Mouse (Mus musculus) myocyte (in vitro differentiated cells): ENCODE measurements around the gene Pccb. TPM values are rescaled to one million over a fixed set of nuclear protein-coding genes. Genes with fewer than 3 reads are reported as not detected.

ENCODE experiments used
- H3K27me3 ChIP-seq: one replicate; pipeline ENCODE4 v1.6.1; 2011; ENCODE audit not compliant: control insufficient read depth, insufficient read depth, insufficient read length
- H3K36me3 ChIP-seq: one replicate; pipeline ENCODE4 v1.6.1; 2011; ENCODE audit not compliant: control insufficient read depth, insufficient read depth
- H3K4me2 ChIP-seq: one replicate; pipeline ENCODE4 v1.6.1; 2011; ENCODE audit warnings: low read depth, control low read depth
- H3K4me3 ChIP-seq: one replicate; pipeline ENCODE4 v1.5.1; 2011; ENCODE audit warnings: mild to moderate bottlenecking, control low read depth, moderate library complexity
- H3K79me2 ChIP-seq: one replicate; pipeline ENCODE4 v1.6.1; 2011; ENCODE audit not compliant: control insufficient read depth, insufficient read depth
- H3ac ChIP-seq: one replicate; pipeline ENCODE4 v1.6.1; 2011; ENCODE audit not compliant: control insufficient read depth, insufficient read length
- CEBPB ChIP-seq: IDR thresholded peaks from 2 replicates; pipeline ENCODE4 v1.6.1; 2011; ENCODE audit warnings: mild to moderate bottlenecking, moderate library complexity; ENCODE audit not compliant: poor library complexity, insufficient read depth, severe bottlenecking
- E2F4 ChIP-seq: IDR thresholded peaks from one replicate; pipeline ENCODE4 v1.6.1; 2011; ENCODE audit warnings: mild to moderate bottlenecking, control low read depth, moderate library complexity; ENCODE audit not compliant: insufficient read depth
- MAX ChIP-seq: IDR thresholded peaks from one replicate; pipeline ENCODE4 v1.6.1; 2011; ENCODE audit warnings: low read depth, mild to moderate bottlenecking, control low read depth
- MYOD1 ChIP-seq, 3 experiments: IDR thresholded peaks; one replicate each; pipeline ENCODE4 v1.6.1; 2011; ENCODE audit warnings: control low read depth in 2 of 3, low read depth in 2 of 3, mild to moderate bottlenecking in 2 of 3, moderate library complexity in 1 of 3; ENCODE audit not compliant: insufficient read length in 2 of 3, control insufficient read depth in 1 of 3
- MYOG ChIP-seq, 3 experiments: IDR thresholded peaks; one replicate each; pipeline ENCODE4 v1.6.1; 2011; ENCODE audit warnings: control low read depth in 2 of 3, low read depth in 2 of 3, mild to moderate bottlenecking in 2 of 3; ENCODE audit not compliant: insufficient read length in 2 of 3, control insufficient read depth in 1 of 3, insufficient read depth in 1 of 3
- POLR2A ChIP-seq: IDR thresholded peaks from one replicate; pipeline ENCODE4 v1.6.1; 2011; ENCODE audit warnings: low read depth, mild to moderate bottlenecking, control low read depth, moderate library complexity; ENCODE audit not compliant: insufficient read length
- POLR2AphosphoS2 ChIP-seq: IDR thresholded peaks from one replicate; pipeline ENCODE4 v1.6.1; 2011; ENCODE audit warnings: low read depth, control low read depth; ENCODE audit not compliant: insufficient read length
- REST ChIP-seq: IDR thresholded peaks from one replicate; pipeline ENCODE4 v1.6.1; 2011; ENCODE audit warnings: mild to moderate bottlenecking, control low read depth, moderate library complexity; ENCODE audit not compliant: insufficient read depth, insufficient read length
- SRF ChIP-seq: IDR thresholded peaks from one replicate; pipeline ENCODE4 v1.6.1; 2011; ENCODE audit warnings: low read depth; ENCODE audit not compliant: control insufficient read depth, insufficient read length
- TCF12 ChIP-seq: IDR thresholded peaks from one replicate; pipeline ENCODE4 v1.6.1; 2011; ENCODE audit warnings: mild to moderate bottlenecking, control low read depth; ENCODE audit not compliant: poor library complexity, insufficient read depth, severe bottlenecking
- TCF3 ChIP-seq: IDR thresholded peaks from one replicate; pipeline ENCODE4 v1.6.1; 2011; ENCODE audit warnings: low read depth, control low read depth; ENCODE audit not compliant: insufficient read length
- USF1 ChIP-seq: IDR thresholded peaks from one replicate; pipeline ENCODE4 v1.6.1; 2011; ENCODE audit warnings: low read depth, mild to moderate bottlenecking, control low read depth, moderate library complexity
- polyA plus RNA-seq: library from polyadenylated mRNA; unstranded; fragments of >200 nt; fragmentation: generic; extraction: Trizol; gene quantifications from one replicate; pipeline ENCODE4 v1.2.1, GENCODE M21; 2012; ENCODE audit warnings: missing spikeins

Pccb gene
- polyA plus RNA-seq, 1 experiment = 46.8 TPM

DNA sequence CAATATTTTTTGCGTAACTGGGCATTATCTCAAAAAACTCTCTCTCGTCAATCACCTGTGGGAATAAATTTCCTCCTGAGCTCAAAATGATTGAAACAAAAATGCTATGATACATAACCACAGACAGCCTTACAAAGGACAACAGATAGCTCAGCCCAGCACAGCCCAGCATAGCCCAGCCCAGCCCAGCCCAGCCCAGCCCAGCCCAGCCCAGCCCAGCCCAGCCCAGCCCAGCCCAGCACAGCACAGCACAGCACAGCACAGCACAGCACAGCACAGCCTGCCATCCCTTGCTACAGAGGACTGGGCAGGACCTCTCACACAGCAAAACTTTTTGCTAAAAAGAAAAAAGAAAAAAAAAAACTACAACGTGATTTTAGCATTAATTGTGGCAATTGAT lies 46.8 kb downstream of the Pccb start:
- TF ChIP-seq E2F4 (no peak), TCF12 (no peak), TCF3 (no peak), REST (no peak), MAX (no peak), MYOD1 (IDR thresholded peaks at IDR 0.05; ENCODE audit: control insufficient read depth in 1 of 3, insufficient read length in 2 of 3, low read depth in 2 of 3) (no peak), CEBPB (no peak), USF1 (no peak), POLR2AphosphoS2 (no peak), SRF (no peak), MYOG (IDR thresholded peaks at IDR 0.05; ENCODE audit: control insufficient read depth in 1 of 3, insufficient read depth in 1 of 3, insufficient read length in 2 of 3, low read depth in 2 of 3) (no peak), POLR2A (no peak)
- no peaks in the 10 kb centered on the region for H3K27me3 ChIP-seq
- no peak overlapping the region for H3K4me3 ChIP-seq
- no peak overlapping the region for H3ac ChIP-seq
- H3K4me2 ChIP-seq = no peak overlapping the region
- no peaks in the 10 kb centered on the region for H3K36me3 ChIP-seq
- H3K79me2 ChIP-seq = no peaks in the 10 kb centered on the region

DNA sequence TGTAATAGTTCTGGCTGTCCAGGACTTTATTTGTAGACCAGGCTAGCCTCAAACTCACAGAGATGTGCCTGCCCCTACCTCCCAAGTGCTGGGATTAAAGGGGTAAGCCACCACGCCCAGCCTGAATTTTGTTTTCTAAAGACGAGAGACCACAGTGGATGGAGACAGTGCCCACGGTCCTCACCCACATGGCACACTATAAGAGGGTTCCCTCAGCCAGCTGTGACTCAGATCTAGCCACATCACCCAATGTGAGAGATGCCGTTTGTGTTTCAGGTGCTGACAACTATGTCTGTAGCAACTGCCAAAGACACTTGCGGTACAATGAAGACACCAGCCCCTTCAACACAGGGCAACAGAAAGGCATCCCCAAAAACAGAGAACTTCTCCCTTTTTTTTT lies 47.7 kb downstream of the Pccb start:
- no peak overlapping the region for H3K4me3 ChIP-seq
- H3ac ChIP-seq = no peak overlapping the region
- no peaks in the 10 kb centered on the region for H3K36me3 ChIP-seq
- TF ChIP-seq SRF (no peak), TCF12 (no peak), E2F4 (no peak), MYOG (IDR thresholded peaks at IDR 0.05; ENCODE audit: control insufficient read depth in 1 of 3, insufficient read depth in 1 of 3, insufficient read length in 2 of 3, low read depth in 2 of 3) (no peak), REST (no peak), TCF3 (no peak), POLR2AphosphoS2 (no peak), MYOD1 (IDR thresholded peaks at IDR 0.05; ENCODE audit: control insufficient read depth in 1 of 3, insufficient read length in 2 of 3, low read depth in 2 of 3) (no peak)
- H3K27me3 ChIP-seq = no peaks in the 10 kb centered on the region
- no peak overlapping the region for H3K4me2 ChIP-seq
- no peaks in the 10 kb centered on the region for H3K79me2 ChIP-seq

DNA sequence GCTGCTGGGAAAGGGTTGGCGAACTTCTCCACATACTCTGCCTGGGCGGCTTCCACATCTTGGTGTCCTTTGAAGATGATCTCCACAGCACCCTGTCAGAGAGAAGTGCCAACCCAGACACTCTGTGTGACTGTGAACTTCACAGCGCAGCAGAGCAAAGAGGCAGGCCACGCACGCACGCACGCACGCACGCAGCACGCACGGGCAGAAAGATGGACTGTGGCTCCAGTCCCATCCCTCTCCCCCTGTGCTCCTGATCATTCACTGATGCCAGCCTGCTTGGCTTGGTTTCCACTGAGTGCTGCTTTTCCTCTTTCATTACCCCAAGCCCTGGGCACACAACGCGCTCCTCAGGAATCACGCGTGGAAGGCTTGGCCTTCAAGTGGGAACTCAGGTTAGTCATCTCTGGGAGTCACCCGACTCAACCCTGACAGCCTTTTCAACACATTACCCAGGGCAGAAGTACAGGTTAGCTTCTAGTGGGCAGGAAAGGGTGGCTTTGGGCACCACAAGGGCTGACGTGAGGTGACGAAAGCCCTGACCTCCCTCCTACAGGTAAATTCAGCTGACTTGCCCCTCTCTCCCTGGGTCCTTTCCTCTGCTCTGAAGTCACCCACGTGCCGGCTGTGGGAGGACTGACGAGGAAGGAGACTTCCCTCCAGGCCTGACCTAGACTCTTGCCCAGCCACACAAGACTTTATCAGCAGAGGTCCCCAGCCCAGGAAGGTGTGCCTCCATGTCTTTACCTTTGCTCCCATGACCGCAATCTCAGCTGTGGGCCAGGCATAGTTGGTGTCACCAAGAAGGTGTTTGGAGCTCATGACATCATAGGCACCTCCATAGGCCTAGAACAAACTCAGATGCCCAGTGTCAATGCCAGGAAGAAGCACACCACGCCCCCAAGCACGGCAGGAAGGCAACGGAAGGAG lies 50.1 kb downstream of the Pccb start:
- no peaks in the 10 kb centered on the region for H3K27me3 ChIP-seq
- no peak overlapping the region for H3K4me3 ChIP-seq
- H3ac ChIP-seq = no peak overlapping the region
- TF ChIP-seq POLR2A = no peak
- no peak for TF ChIP-seq USF1
- no peak for TF ChIP-seq E2F4
- TF ChIP-seq POLR2AphosphoS2 = no peak
- no peak for TF ChIP-seq TCF12
- no peak for TF ChIP-seq SRF
- H3K4me2 ChIP-seq = no peak overlapping the region
- no peaks in the 10 kb centered on the region for H3K36me3 ChIP-seq
- no peaks in the 10 kb centered on the region for H3K79me2 ChIP-seq

DNA sequence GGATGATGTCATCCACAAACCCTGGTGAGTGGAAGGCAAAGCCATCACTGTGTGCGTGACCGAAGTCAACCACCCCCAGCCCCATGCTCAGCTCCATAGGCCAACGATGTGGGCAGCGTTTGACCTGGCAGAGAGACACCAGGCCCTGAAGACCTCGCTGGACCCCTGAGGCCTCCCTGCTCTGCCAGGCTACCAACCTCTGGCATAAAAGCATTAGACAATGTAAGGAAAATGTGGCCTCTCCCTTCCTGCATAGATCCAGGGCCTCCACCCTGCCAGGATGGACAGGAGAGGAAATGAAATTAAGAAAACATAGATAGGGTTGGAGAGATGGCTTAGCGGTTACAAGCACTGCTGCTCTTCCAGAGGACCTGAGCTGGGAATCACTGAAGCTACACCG lies 51.9 kb downstream of the Pccb start:
- no peak for TF ChIP-seq MYOD1 (IDR thresholded peaks at IDR 0.05; ENCODE audit: control insufficient read depth in 1 of 3, insufficient read length in 2 of 3, low read depth in 2 of 3)
- TF ChIP-seq TCF12 = no peak
- no peak for TF ChIP-seq TCF3
- no peak for TF ChIP-seq E2F4
- TF ChIP-seq REST = no peak
- TF ChIP-seq USF1 = no peak
- no peak for TF ChIP-seq SRF
- TF ChIP-seq MAX = no peak
- no peak for TF ChIP-seq POLR2AphosphoS2
- no peak for TF ChIP-seq CEBPB
- TF ChIP-seq POLR2A = no peak
- no peak for TF ChIP-seq MYOG (IDR thresholded peaks at IDR 0.05; ENCODE audit: control insufficient read depth in 1 of 3, insufficient read depth in 1 of 3, insufficient read length in 2 of 3, low read depth in 2 of 3)
- Histone ChIP-seq H3K27me3 (no peaks in the 10 kb centered on the region), H3K4me2 (no peak overlapping the region), H3ac (no peak overlapping the region), H3K4me3 (no peak overlapping the region), H3K36me3 (no peaks in the 10 kb centered on the region), H3K79me2 (no peaks in the 10 kb centered on the region)
